Mouse (Mus musculus): Measurements from ENCODE around the gene Grik1.

GRCm38 (mm10) chr16:88256101-88256500 is 34.0 kb downstream of the Grik1 start:
- TF ChIP-seq CTCF (IDR thresholded peaks at IDR 0.05; ENCODE audit: low read depth, low read length): no peak
- TF ChIP-seq POLR2A (IDR thresholded peaks at IDR 0.05; ENCODE audit: borderline replicate concordance, low read depth, low read length): no peak
